12 mouse cellular contexts compared by ENCODE assay signal in the genomic region with DNA sequence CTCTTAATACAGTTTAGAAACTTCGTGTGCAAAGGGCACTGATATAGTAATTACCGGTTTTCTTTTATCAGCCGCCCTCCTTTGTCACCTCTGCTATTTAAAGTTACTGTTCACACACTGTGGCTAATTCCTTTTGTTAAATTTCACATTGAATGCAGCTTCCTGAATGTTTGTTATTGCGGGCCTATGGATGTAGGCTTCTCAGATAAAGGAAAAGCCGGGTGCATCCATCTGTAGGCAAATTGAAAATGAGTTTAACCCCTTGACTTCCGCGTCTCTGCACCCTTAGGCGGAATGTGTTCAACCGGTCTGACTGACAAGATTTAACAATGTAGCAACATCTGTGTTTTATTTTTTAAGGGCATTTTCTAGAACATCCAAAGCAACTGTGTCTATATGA.
DNase-seq lines count a peak whose midpoint lies in the region; ATAC-seq and TF ChIP-seq lines count a peak whose summit lies in the region.
"Had no signal": no experiment of that assay in that cellular context is flagged by ENCODE, and none has a peak within 500 bp of the region (broad histone marks: within the 10 kb centered on the region; RNA-seq: fewer than 3 reads in every experiment).

No protein-coding gene starts in this region.

- H3K36me3 ChIP-seq in heart, embryonic 14.5 days (ENCODE audit: control insufficient read depth, insufficient read depth, low read length): no peaks in the 10 kb centered on the region
- H3K36me3 ChIP-seq in forebrain, embryonic 16.5 days (ENCODE audit: control insufficient read depth, insufficient read depth): no peaks in the 10 kb centered on the region
- H3K36me3 ChIP-seq in midbrain, embryonic 13.5 days: no peaks in the 10 kb centered on the region
- H3K36me3 ChIP-seq in stomach, postnatal 0 days (ENCODE audit: control insufficient read depth, insufficient read depth, low read length): no peaks in the 10 kb centered on the region
- H3K36me3 ChIP-seq in kidney, adult 2 months (ENCODE audit: control insufficient read depth, insufficient read depth, low read length): no peaks in the 10 kb centered on the region

- H3K9ac ChIP-seq in heart, embryonic 14.5 days (ENCODE audit: low read length): no peak overlapping the region
- H3K9ac ChIP-seq in forebrain, embryonic 16.5 days (replicated peaks; ENCODE audit: low read depth, low read length): no peak overlapping the region; the same call in 1 of the 2 replicates
- no peak overlapping the region for H3K9ac ChIP-seq in midbrain, embryonic 13.5 days (replicated peaks)
- H3K9ac ChIP-seq in stomach, postnatal 0 days (ENCODE audit: low read length): no peak overlapping the region
- H3K9ac ChIP-seq: liver, embryonic 14.5 days had no signal

- TF ChIP-seq EP300 in stomach, postnatal 0 days (optimal IDR thresholded peaks at IDR 0.05): no peak

- H3K4me3 ChIP-seq in heart, embryonic 14.5 days (ENCODE audit: control insufficient read depth in 1 of 2, insufficient read depth in 1 of 2, low read depth in 1 of 2, low read length in 2 of 2): no peak overlapping the region
- no peak overlapping the region for H3K4me3 ChIP-seq in forebrain, embryonic 16.5 days (replicated peaks; ENCODE audit: low read length)
- no peak overlapping the region for H3K4me3 ChIP-seq in midbrain, embryonic 13.5 days (replicated peaks)
- H3K4me3 ChIP-seq in stomach, postnatal 0 days (ENCODE audit: low read depth, low read length): no peak overlapping the region
- H3K4me3 ChIP-seq in kidney, adult 2 months (ENCODE audit: insufficient read depth, low read depth, low read length): no peak overlapping the region

- no peaks in the 10 kb centered on the region for H3K9me3 ChIP-seq in heart, embryonic 14.5 days (ENCODE audit: control insufficient read depth, low read length)
- H3K9me3 ChIP-seq in forebrain, embryonic 16.5 days (ENCODE audit: control insufficient read depth, low read length): no peaks in the 10 kb centered on the region
- no peaks in the 10 kb centered on the region for H3K9me3 ChIP-seq in midbrain, embryonic 13.5 days
- H3K9me3 ChIP-seq in stomach, postnatal 0 days (ENCODE audit: control insufficient read depth, low read length): no peaks in the 10 kb centered on the region

- TF ChIP-seq CTCF in stomach, postnatal 0 days (IDR thresholded peaks at IDR 0.05; ENCODE audit: low read depth): no peak
- no peak for TF ChIP-seq CTCF in kidney, adult 2 months (conservative IDR thresholded peaks at IDR 0.05; ENCODE audit: insufficient read depth, insufficient read length, low read depth, low read length)

- H3K27ac ChIP-seq in heart, embryonic 14.5 days (replicated peaks in 1 of 2; ENCODE audit: control insufficient read depth in 1 of 2, insufficient read depth in 1 of 2, low read depth in 2 of 2, low read length in 2 of 2): no peak overlapping the region
- H3K27ac ChIP-seq in forebrain, embryonic 16.5 days (ENCODE audit: low read length): peak overlapping the region; percentile 41; the same call in 1 of the 2 replicates
- H3K27ac ChIP-seq in midbrain, embryonic 13.5 days: peak overlapping the region; percentile 88
- no peak overlapping the region for H3K27ac ChIP-seq in stomach, postnatal 0 days (replicated peaks)
- no peak overlapping the region for H3K27ac ChIP-seq in kidney, adult 2 months (ENCODE audit: insufficient read depth, low read depth, low read length)
- H3K27ac ChIP-seq: liver, embryonic 14.5 days had no signal

- TF ChIP-seq POLR2A in kidney, adult 2 months (IDR thresholded peaks at IDR 0.05; ENCODE audit: low read depth, low read length): no peak

- no peaks in the 10 kb centered on the region for H3K27me3 ChIP-seq in heart, embryonic 14.5 days (ENCODE audit: control insufficient read depth, insufficient read depth, low read length)
- H3K27me3 ChIP-seq in forebrain, embryonic 16.5 days (replicated peaks; ENCODE audit: control insufficient read depth, insufficient read depth, low read length): no peaks in the 10 kb centered on the region
- no peaks in the 10 kb centered on the region for H3K27me3 ChIP-seq in midbrain, embryonic 13.5 days
- no peaks in the 10 kb centered on the region for H3K27me3 ChIP-seq in stomach, postnatal 0 days (ENCODE audit: control insufficient read depth, insufficient read depth, low read length)
- H3K27me3 ChIP-seq in kidney, adult 2 months (replicated peaks; ENCODE audit: control insufficient read depth, insufficient read depth, low read length): no peaks in the 10 kb centered on the region
- H3K27me3 ChIP-seq: Patski had no signal

- no peak for ATAC-seq in heart, embryonic 14.5 days (ENCODE audit: insufficient number of reproducible peaks, insufficient read depth, low FRiP score, low read depth)
- no peak for ATAC-seq in forebrain, embryonic 16.5 days
- ATAC-seq in midbrain, embryonic 13.5 days: no peak
- no peak for ATAC-seq in stomach, postnatal 0 days (ENCODE audit: low FRiP score, low TSS enrichment)
- ATAC-seq: Patski had no signal

- 38% methylated on average over 9 of the region's 9 CpGs for WGBS in heart, embryonic 14.5 days
- WGBS in forebrain, embryonic 16.5 days: 4% methylated on average over 9 of the region's 9 CpGs
- 4% methylated on average over 9 of the region's 9 CpGs for WGBS in midbrain, embryonic 13.5 days
- 54% methylated on average over 9 of the region's 9 CpGs for WGBS in stomach, postnatal 0 days
- 75% methylated on average over 9 of the region's 9 CpGs for WGBS in kidney, adult 2 months

- peak overlapping the region; percentile 64 for H3K4me2 ChIP-seq in heart, embryonic 14.5 days (ENCODE audit: low read length)
- peak overlapping the region; percentile 67 for H3K4me2 ChIP-seq in forebrain, embryonic 16.5 days (ENCODE audit: low read length)
- H3K4me2 ChIP-seq in midbrain, embryonic 13.5 days (replicated peaks): peak overlapping the region; percentile 65
- no peak overlapping the region for H3K4me2 ChIP-seq in stomach, postnatal 0 days (replicated peaks; ENCODE audit: low read depth)

- peaks cover 20 to 32% of the 10 kb centered on the region in 2 experiments for H3K4me1 ChIP-seq in heart, embryonic 14.5 days (ENCODE audit: control insufficient read depth in 2 of 2, insufficient read depth in 2 of 2, low read length in 2 of 2)
- H3K4me1 ChIP-seq in forebrain, embryonic 16.5 days (replicated peaks; ENCODE audit: control insufficient read depth, insufficient read depth, low read length): peaks cover 45% of the 10 kb centered on the region
- peaks cover 58% of the 10 kb centered on the region for H3K4me1 ChIP-seq in midbrain, embryonic 13.5 days (replicated peaks)
- no peaks in the 10 kb centered on the region for H3K4me1 ChIP-seq in stomach, postnatal 0 days (replicated peaks; ENCODE audit: control insufficient read depth, insufficient read depth)
- H3K4me1 ChIP-seq in kidney, adult 2 months (ENCODE audit: control insufficient read depth, insufficient read depth, low read length): peaks cover 4% of the 10 kb centered on the region; the same call in 1 of the 2 replicates

- no peak for DNase-seq in heart, adult 9 months (ENCODE audit: low spot score in 2 of 2)
- peak; percentile 8 for DNase-seq in stomach, postnatal 0 days (ENCODE audit: low spot score)
- no peak for DNase-seq in kidney, adult 2 months
- no peak for DNase-seq in right cerebral cortex, postnatal 14 days
- no peak for DNase-seq in lung, postnatal 4 days
- DNase-seq: adrenal gland, postnatal 10 days; cerebellum, adult 9-10 months had no signal

Comparison
In these comparisons a context has a peak if more than half of its experiments do, and no peak if none do; other contexts are left out.
1. H3K27ac ChIP-seq: peak in forebrain, embryonic 16.5 days (single experiment) and midbrain, embryonic 13.5 days (single experiment); none in heart, embryonic 14.5 days (0 of 2), stomach, postnatal 0 days (single experiment) and kidney, adult 2 months (single experiment).